Mouse (Mus musculus) G1E (cell line): ENCODE data around the gene Rab7. TPM values are rescaled to one million over a fixed set of nuclear protein-coding genes. Genes with fewer than 3 reads are reported as not detected.

Experiments
- polyA plus RNA-seq: library from polyadenylated mRNA; stranded (reverse); fragments of >175 nt; gene quantifications from 2 replicates; pipeline ENCODE4 v1.2.3, GENCODE M21; 2012
- total RNA-seq, 2 experiments: library from RNA; stranded (forward) in 1 of 2; stranded (reverse) in 1 of 2; fragments of 200-1000 nt in 1 of 2; fragments of >200 nt in 1 of 2; fragmentation: Nextera tagmentation in 1 of 2; gene quantifications; 2 replicates each; pipeline ENCODE4 v1.2.3; 2014 to 2017

Rab7 gene
- total and polyA plus RNA-seq, 3 experiments = 89.5 to 419 (median 101) TPM

Other genes with a start within 250 kb of the Rab7 start
- gene Rab43, start 233.1 kb downstream of the Rab7 start, total RNA-seq (2014; fragmentation: Nextera tagmentation) = 20.1 and 34.8 TPM in 2 replicates
- 11.5 and 15.5 TPM in 2 replicates for gene Rab43, start 233.1 kb downstream of the Rab7 start, total RNA-seq (2017)
- 30.8 and 62.5 TPM in 2 replicates for gene Rab43, start 233.1 kb downstream of the Rab7 start, polyA plus RNA-seq
- 10.5 and 12.1 TPM in 2 replicates for gene Gm45140, start 209.5 kb downstream of the Rab7 start, total RNA-seq (2014; fragmentation: Nextera tagmentation)
- gene Gm45140, start 209.5 kb downstream of the Rab7 start, total RNA-seq (2017) = 17.5 and 19.5 TPM in 2 replicates
- 9.0 and 13.8 TPM in 2 replicates for gene Gm45140, start 209.5 kb downstream of the Rab7 start, polyA plus RNA-seq
- 46.7 and 53.5 TPM in 2 replicates for gene Isy1, start 206.5 kb downstream of the Rab7 start, total RNA-seq (2014; fragmentation: Nextera tagmentation)
- 62.5 and 65.2 TPM in 2 replicates for gene Isy1, start 206.5 kb downstream of the Rab7 start, total RNA-seq (2017)
- gene Isy1, start 206.5 kb downstream of the Rab7 start, polyA plus RNA-seq = 46.2 and 54.9 TPM in 2 replicates
- 679 and 832 TPM in 2 replicates for gene Cnbp, start 194.2 kb downstream of the Rab7 start, total RNA-seq (2014; fragmentation: Nextera tagmentation)
- 948 and 1,031 TPM in 2 replicates for gene Cnbp, start 194.2 kb downstream of the Rab7 start, total RNA-seq (2017)
- 124 and 135 TPM in 2 replicates for gene Cnbp, start 194.2 kb downstream of the Rab7 start, polyA plus RNA-seq
- 53.7 and 61.5 TPM in 2 replicates for gene Copg1, start 157.5 kb downstream of the Rab7 start, total RNA-seq (2014; fragmentation: Nextera tagmentation)
- 73.3 and 81.9 TPM in 2 replicates for gene Copg1, start 157.5 kb downstream of the Rab7 start, total RNA-seq (2017)
- 16.1 and 45.2 TPM in 2 replicates for gene Copg1, start 157.5 kb downstream of the Rab7 start, polyA plus RNA-seq
- 19.8 and 32.3 TPM in 2 replicates for gene Hmces, start 131.3 kb downstream of the Rab7 start, total RNA-seq (2014; fragmentation: Nextera tagmentation)
- gene Hmces, start 131.3 kb downstream of the Rab7 start, total RNA-seq (2017) = 31.3 and 31.4 TPM in 2 replicates
- gene Hmces, start 131.3 kb downstream of the Rab7 start, polyA plus RNA-seq = 20.0 and 23.7 TPM in 2 replicates
- not detected in 2 replicates for gene H1fx, start 63.6 kb downstream of the Rab7 start, total RNA-seq (2014; fragmentation: Nextera tagmentation)
- not detected in 2 replicates for gene H1fx, start 63.6 kb downstream of the Rab7 start, total RNA-seq (2017)
- not detected in 2 replicates for gene H1fx, start 63.6 kb downstream of the Rab7 start, polyA plus RNA-seq
- gene Rpn1, start 39.2 kb upstream of the Rab7 start, total RNA-seq (2014; fragmentation: Nextera tagmentation) = 164 and 172 TPM in 2 replicates
- 156 and 179 TPM in 2 replicates for gene Rpn1, start 39.2 kb upstream of the Rab7 start, total RNA-seq (2017)
- 44.5 and 49.1 TPM in 2 replicates for gene Rpn1, start 39.2 kb upstream of the Rab7 start, polyA plus RNA-seq
- gene Gata2, start 148.6 kb upstream of the Rab7 start, total RNA-seq (2014; fragmentation: Nextera tagmentation) = 264 and 265 TPM in 2 replicates
- 127 and 145 TPM in 2 replicates for gene Gata2, start 148.6 kb upstream of the Rab7 start, total RNA-seq (2017)
- 1,748 and 2,211 TPM in 2 replicates for gene Gata2, start 148.6 kb upstream of the Rab7 start, polyA plus RNA-seq
- gene Dnajb8, start 177.0 kb upstream of the Rab7 start, total RNA-seq (2014; fragmentation: Nextera tagmentation) = not detected in 2 replicates
- gene Dnajb8, start 177.0 kb upstream of the Rab7 start, total RNA-seq (2017) = 0.11 TPM in 1 of 2 replicates, not detected in the other
- not detected in 2 replicates for gene Dnajb8, start 177.0 kb upstream of the Rab7 start, polyA plus RNA-seq